Mouse (Mus musculus) testis, postnatal 10 days (tissue): ENCODE measurements around the gene Mlec.
"Not testable (repeated sequence)": the region's sequence is repeated elsewhere in the genome, so short reads cannot be mapped to it uniquely, and the experiment has no call there.

Experiments
- DNase-seq: peaks from one replicate; pipeline ENCODE4 v3.0.0; 2021; ENCODE audit warnings: low spot score

Mlec gene

DNA sequence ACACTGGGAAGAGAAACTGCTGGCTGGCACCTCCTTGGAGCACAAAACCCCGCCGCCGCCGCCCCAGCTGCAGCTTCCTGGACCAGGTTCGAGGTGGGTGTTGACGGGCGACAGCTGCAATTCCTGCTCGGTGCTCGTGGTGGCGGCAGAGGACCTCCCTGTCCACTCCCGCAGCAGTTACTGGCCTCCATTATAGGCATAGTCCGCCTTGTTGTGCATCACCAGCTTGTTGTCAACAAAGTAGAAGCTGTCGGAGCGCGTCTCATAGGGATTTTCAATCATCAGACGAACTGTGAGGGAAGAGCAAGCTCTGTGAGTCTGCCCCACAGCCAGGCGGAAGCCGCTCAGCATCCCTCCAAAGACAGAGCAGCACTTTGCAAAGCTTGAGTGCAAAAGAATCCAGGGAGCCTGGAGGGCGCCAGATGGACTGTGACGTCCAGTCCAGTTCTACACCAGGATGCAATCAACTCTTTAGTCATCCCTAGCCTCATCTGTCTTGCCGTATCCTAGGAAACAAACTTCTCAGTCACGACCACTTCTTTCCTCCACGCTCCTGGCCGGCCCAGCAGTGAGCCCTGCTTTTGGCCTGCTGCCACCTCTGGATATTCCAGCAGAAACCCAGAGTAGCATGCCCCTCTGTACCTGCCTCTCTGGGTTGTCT, 32.6 kb downstream of the Mlec start:
- peak; percentile 88 for DNase-seq

DNA sequence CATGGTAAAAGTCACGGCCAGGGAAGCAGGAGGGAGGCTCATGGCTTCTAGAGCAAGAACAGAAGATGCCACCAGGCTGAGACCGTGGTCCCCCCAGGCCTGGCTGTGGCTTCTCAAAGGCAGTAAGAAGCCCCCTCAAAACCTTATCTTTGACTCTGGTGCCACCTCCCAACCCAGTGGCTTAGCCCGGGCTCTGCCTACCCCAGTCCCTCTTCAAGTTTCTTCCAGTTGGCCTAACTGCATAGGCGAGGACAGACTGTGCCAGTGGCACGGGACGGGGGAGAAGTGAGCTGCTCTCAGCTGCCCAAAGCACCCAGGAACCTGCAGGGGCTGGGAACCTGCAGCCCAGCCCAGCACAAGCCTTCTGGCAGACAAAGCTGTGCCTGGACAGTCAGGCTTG, 33.3 kb downstream of the Mlec start:
- DNase-seq: no peak

DNA sequence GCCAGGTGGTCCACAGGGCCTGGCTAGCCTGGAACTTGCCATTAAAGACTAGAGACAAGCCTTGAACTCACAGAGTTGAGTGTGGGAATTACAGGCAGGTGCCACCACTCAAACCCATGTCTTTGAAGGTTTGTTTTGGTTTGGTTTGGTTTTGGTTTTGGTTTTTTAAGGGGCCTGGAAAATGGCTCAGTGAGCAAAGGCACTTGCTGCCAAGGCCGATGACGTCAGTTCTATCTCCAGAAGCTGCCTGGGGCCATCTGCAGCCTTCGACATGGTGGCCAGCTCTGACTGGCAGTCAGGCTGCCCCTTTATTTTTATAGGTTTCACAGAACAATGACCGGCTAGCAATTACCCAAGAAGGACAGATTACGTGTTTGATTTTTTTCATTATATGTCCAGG, 37.0 kb downstream of the Mlec start:
- no peak for DNase-seq

DNA sequence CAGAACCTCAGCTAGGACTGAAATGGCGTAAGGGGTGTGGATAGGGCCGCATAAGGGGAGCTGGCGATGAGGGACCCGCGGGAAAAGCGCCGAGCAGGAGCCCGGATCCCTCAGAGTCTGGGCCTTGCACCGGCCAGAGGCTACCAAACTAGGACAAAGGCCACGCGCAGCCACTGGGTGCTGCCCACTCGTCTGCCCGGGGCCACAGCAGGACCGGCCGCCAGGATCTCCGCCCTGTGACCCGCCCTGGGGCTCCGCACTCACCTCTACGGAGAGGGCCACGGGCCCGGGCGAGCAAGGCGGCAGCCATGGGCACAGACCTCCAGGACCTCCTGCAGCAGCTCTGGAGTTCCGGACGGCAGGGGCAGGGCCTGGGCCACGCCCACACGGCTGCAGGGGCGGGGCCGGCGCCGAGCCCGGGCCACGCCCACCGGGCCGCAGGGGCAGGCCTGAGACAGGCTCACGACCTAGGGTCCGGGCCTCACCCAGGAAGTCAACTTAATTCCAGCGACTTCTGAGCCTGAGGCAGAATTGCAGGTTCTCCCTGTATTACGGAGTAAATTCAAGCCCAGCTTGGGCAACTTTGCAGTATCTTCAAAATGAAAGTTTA, 38.9 kb downstream of the Mlec start, which contains the start of gene Acads:
Gene Acads (minus strand): TSS at position 386 of the 610 bp plus-strand sequence.
- peak; percentile 90 for DNase-seq

DNA sequence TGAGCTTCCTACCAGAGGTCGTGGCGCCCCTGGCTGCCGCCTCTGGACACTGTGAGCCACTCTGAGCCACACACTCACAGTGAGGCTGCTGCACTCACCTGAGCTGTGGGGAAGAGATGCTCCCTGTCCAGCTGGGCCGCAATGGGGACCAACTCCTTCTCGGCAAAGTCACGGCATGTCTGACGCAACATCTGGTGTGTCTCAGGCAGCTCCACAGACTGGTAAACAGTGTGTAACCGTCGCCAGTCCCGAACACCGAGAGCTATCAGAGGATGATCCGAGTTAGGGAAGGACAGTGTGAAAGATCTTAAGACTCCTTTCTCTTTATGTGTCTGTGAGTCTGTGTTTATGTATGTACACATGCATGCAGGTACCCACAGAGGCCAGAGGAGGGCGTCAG, 40.5 kb downstream of the Mlec start:
- DNase-seq: no peak

DNA sequence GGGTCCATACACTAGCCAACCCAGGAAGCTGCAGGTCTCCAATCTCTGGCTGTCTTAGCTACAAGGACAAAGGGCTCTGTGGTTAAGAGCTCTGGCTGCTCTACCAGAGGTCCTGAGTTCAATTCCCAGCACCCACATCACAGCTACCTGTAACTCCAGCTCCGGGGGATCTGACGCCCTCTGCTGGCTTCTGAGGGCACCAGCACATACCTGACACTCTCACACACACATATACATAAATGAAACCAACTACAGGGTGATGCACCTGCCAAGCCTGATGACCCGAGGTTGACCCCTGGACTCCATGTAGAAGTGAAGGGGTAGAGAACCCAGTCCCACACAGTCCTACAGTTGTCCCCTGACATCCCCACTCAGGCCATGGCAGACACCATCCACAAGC, 41.6 kb downstream of the Mlec start:
- DNase-seq: no peak

DNA sequence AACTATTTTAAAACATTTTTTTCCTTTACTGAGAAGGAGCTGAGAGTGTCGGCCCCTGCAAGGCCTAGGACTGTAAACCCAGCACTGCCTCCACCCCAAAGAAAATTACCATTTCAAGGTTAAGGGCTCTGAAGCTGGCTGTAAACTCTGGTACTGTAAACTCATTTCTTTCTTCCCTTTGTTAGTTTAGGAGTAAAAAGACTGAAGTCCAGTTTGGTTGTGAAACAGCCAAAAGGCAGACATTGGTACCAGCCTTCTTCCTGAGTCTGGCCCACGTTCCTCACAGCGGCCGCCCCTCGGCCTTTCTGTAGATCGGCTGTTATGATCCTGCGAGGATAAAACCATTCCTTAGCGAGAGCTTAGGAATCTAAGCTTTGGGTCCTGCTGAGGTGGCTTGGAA, 43.5 kb downstream of the Mlec start:
- no peak for DNase-seq

DNA sequence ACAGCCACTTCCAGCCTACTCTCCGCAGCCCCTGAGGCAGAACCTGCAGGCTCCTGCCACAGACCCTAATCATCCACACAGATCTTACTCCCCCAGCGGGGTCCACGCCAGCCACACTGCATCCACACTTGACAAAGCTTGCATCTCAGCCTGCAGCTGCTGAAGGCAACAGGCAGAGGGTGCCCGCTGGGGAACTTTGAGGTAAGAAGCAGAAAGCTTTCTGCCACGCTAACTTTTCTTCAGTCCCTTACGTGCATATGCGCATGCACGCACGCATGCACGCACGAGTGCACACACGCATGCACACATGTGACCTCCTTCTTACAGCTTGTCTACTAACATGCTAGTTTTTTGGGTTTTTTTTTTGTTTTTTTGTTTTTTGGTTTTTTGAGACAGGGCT, 44.7 kb downstream of the Mlec start:
- no peak for DNase-seq

DNA sequence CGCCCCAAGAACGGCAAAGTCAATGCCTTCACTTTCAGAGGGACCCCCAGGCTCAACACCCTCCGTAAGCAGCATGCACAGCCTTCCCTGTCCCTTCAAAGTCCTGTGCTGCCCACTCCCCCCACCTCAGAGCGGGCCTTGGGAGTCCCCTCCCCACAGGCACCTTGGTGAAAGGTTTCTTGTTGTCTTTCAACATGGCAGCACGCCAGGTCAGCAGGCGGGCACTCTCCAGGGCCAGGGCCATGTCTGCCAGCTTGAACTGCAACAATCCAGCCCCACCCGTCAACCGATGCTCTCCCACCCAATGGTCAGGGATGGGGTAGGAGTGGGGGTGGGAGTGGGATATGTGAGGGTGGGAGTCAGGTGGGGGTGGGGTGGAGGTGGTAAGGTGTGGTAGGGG, 46.8 kb downstream of the Mlec start:
- peak; percentile 70 for DNase-seq

DNA sequence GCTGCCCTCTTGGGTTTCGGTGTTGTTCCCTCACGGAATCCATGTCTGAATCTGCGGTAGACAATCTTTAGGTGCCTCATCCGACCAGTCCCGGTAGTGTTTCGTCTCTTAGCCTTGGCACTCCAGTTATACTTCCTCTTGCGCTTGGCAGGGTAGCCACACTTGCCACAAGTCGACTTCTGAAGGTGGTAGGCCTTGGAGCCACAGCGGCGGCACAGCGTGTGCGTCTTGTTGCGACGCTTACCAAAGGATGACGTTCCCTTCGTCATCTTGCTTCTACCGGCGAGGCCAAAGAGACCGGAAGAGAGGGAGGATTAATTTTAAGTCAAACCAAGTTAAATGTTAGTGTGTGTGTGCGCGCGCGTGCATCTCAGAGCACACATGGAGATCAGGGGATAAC, 54.7 kb downstream of the Mlec start:
- not testable (repeated sequence) for DNase-seq

DNA sequence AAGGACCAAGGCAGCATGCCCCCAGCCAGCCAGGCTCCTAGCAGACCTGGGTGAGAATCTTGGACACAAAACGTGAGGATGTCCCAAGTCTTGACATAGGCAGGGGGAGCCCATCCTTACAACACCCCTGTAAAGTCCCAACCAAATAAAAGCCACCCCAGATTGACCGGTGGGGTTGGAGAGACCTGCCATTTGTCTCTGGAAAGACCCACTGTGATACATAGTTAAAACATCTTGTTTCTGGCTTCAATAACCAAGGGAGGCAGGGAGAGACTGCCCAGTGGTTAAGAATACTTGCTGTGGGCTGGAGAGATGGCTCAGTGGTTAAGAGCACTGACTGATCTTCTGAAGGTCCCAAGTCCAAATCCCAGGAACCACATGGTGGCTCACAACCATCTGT, 55.7 kb downstream of the Mlec start:
- no peak for DNase-seq

DNA sequence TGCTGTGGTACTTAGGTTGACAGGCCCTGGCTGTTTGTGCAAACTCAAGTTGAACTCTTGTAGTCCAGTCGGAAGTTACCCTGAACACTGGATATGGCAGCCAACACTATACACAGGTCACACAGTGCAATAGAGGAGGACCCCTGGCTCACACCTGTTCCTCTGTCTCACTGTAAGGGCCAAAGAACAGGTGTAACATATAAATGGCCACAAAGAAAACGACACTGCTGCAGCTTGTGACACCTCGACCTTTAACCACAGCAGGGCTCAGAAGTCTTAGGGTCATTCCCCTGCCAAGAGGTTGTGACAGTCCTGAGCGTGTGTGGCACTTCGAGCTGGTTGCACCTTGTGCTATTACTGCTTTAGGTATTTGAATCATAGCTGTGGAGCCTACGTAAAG, 57.5 kb downstream of the Mlec start:
- no peak for DNase-seq

DNA sequence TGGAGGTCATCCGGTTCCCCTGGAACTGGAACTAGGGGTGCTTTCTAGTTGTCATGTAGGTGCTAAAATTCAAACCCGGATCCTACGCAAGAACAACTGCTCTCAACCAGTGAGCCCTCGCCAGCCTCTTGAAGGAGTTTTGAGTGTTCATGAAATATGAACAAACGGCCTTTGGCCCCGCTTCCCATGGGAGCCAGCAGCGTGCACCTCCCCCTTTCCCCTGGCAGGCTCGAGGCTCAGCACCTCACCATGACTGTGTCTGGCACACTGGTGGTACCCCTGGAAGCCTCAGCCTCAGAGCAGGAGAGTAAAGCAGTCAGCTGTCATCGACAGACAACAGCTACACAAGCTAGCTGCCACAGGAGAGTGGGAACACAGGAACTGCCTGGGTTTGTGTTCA, 58.0 kb downstream of the Mlec start:
- no peak for DNase-seq

DNA sequence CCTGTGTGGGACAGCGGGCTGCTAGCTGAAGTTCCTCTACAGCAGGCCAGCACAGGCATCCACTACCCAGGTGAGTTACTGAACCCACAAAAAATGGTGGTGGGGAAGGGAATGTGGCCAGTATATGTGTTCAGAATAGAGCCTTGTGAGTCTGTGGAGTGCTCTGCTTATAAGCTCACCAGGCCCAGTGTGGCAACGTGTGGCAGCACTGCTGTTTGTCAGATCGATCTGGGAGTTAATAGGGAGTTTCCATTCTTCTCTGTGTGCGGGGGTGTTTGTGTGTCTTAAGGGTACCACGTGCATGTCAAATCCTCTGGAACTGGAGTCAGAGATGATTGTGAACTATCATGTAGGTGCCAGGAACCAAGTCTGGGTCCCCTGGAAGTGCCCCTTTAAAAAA, 58.4 kb downstream of the Mlec start:
- DNase-seq: no peak

DNA sequence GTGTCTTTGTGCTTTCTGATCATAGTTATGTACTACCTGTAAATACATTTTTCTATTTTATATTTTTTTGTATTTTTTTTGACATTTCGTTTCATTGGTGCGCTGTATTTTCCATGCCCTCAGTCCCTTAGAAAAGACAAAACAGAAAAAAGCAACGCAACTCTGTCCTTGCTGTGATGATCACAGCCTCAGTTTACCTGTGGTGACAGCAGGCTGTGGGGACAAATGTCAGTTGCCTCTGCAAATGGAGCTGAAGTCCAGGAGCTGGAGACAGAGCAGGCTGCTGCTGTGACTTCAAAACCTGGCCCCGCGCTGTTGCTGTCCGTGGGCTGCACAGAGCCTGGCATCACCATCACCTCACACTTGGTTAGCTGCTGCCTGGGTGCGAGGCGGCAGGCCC, 59.8 kb downstream of the Mlec start, which contains the start of gene Gm10401:
Gene Gm10401 (minus strand): TSS at position 101 of the 400 bp plus-strand sequence.
- DNase-seq: no peak
